Mouse (Mus musculus) embryonic facial prominence, embryonic 12.5 days (tissue): ENCODE data around the gene Hmcn1. TPM values are rescaled to one million over a fixed set of nuclear protein-coding genes. Genes with fewer than 3 reads are reported as not detected.
A peak's percentile ranks its signal among the peaks of the same experiment; 100 is the strongest.

Experiments used
- ATAC-seq: fragments of 200-750 bp; cut with Nextera tagmentation; 2 replicates; pipeline ENCODE4 v1.8.0; 2017; ENCODE audit not compliant: insufficient number of reproducible peaks, insufficient read depth, low FRiP score, low TSS enrichment
- H3K27ac ChIP-seq: fragments of 300-500 bp; sonication (generic); 2 replicates; pipeline ENCODE4 v1.5.1; 2016; ENCODE audit warnings: mild to moderate bottlenecking
- H3K27me3 ChIP-seq: fragments of 300-500 bp; sonication (generic); 2 replicates; pipeline ENCODE4 v1.6.1; 2016; ENCODE audit warnings: mild to moderate bottlenecking, moderate library complexity
- H3K36me3 ChIP-seq: fragments of 300-500 bp; sonication (generic); 2 replicates; pipeline ENCODE4 v1.6.1; 2016; ENCODE audit warnings: mild to moderate bottlenecking
- H3K4me1 ChIP-seq: fragments of 300-500 bp; sonication (generic); 2 replicates; pipeline ENCODE4 v1.6.1; 2016
- H3K4me2 ChIP-seq: fragments of 300-500 bp; sonication (generic); replicated peaks from 2 replicates; pipeline ENCODE4 v1.6.1; 2016; ENCODE audit warnings: mild to moderate bottlenecking, moderate library complexity
- H3K4me3 ChIP-seq: fragments of 300-500 bp; sonication (generic); 2 replicates; pipeline ENCODE4 v1.5.1; 2016; ENCODE audit warnings: mild to moderate bottlenecking
- H3K9ac ChIP-seq: fragments of 300-500 bp; sonication (generic); 2 replicates; pipeline ENCODE4 v1.6.1; 2016; ENCODE audit warnings: mild to moderate bottlenecking, moderate library complexity
- H3K9me3 ChIP-seq: fragments of 300-500 bp; sonication (generic); 2 replicates; pipeline ENCODE4 v1.6.1; 2016; ENCODE audit warnings: mild to moderate bottlenecking, moderate library complexity
- WGBS: fragments of 180-500 bp; shearing (Covaris S2); methylation state at CpG from one replicate; pipeline ENCODE4 v1.1.7; 2016; 5-methylcytosine and 5-hydroxymethylcytosine counted together
- polyA plus RNA-seq: library from polyadenylated mRNA; unstranded; fragments of >200 nt; fragmentation: Nextera tagmentation; extraction: Ambion mirVana; gene quantifications from 2 replicates; pipeline ENCODE4 v1.2.1, GENCODE M21; 2016

The Hmcn1 gene
- polyA plus RNA-seq, 1 experiment from 2014 or later: 30.1 TPM

GRCm38 (mm10) chr1:150610539-150610938, 382.7 kb downstream of the Hmcn1 start:
- Histone ChIP-seq H3K4me1 (no peaks in the 10 kb centered on the region), H3K9me3 (no peaks in the 10 kb centered on the region), H3K4me3 (no peak overlapping the region), H3K27ac (no peak overlapping the region), H3K4me2 (no peak overlapping the region), H3K9ac (no peak overlapping the region), H3K36me3 (peaks cover 33% of the 10 kb centered on the region), H3K27me3 (no peaks in the 10 kb centered on the region)
- 81% methylated on average over 9 of the region's 9 CpGs for WGBS
- ATAC-seq: no peak

DNA sequence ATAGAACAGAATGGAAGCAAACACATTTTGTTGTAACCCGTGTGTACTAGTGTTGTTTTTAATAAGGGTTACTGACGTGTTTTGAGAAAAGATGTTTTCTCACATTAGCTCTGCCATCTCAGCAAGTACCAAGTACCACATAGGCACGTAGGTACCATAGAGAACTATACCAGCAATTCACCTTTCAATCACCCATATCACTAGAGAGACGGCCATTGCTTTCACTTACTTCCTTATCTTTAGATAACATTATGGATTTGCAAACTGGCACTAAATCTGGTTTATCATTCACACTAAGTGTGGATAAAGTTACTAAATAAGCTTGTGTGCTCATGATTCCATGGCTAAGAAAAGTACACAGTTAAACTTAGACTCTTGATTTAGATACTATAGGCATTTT, 387.1 kb downstream of the Hmcn1 start:
- no peak overlapping the region for H3K27ac ChIP-seq
- WGBS: 89% methylated on average over 4 of the region's 4 CpGs
- no peaks in the 10 kb centered on the region for H3K4me1 ChIP-seq
- H3K9ac ChIP-seq: no peak overlapping the region
- H3K9me3 ChIP-seq: no peaks in the 10 kb centered on the region
- no peak overlapping the region for H3K4me2 ChIP-seq
- ATAC-seq: no peak
- no peaks in the 10 kb centered on the region for H3K27me3 ChIP-seq
- H3K4me3 ChIP-seq: no peak overlapping the region
- H3K36me3 ChIP-seq: peaks cover 48% of the 10 kb centered on the region

- H3K4me1 ChIP-seq: no peaks in the 10 kb centered on the region
- no peak overlapping the region for H3K4me2 ChIP-seq
- ATAC-seq: no peak
- WGBS: 94% methylated on average over 13 of the region's 13 CpGs
- H3K27me3 ChIP-seq: no peaks in the 10 kb centered on the region
- no peaks in the 10 kb centered on the region for H3K9me3 ChIP-seq
- no peak overlapping the region for H3K27ac ChIP-seq
- H3K9ac ChIP-seq: no peak overlapping the region
- peaks cover 31% of the 10 kb centered on the region for H3K36me3 ChIP-seq
- no peak overlapping the region for H3K4me3 ChIP-seq
Observed at GRCm38 (mm10) chr1:150593614-150594013, 399.6 kb downstream of the Hmcn1 start.

GRCm38 (mm10) chr1:150591253-150591652, 402.0 kb downstream of the Hmcn1 start:
- Histone ChIP-seq H3K9ac (no peak overlapping the region), H3K4me3 (no peak overlapping the region), H3K9me3 (no peaks in the 10 kb centered on the region), H3K27ac (no peak overlapping the region), H3K4me1 (no peaks in the 10 kb centered on the region), H3K27me3 (no peaks in the 10 kb centered on the region), H3K36me3 (peaks cover 20% of the 10 kb centered on the region), H3K4me2 (no peak overlapping the region)
- 29% methylated on average over 2 of the region's 2 CpGs for WGBS
- ATAC-seq: no peak

GRCm38 (mm10) chr1:150587410-150587809, 405.8 kb downstream of the Hmcn1 start:
- Histone ChIP-seq H3K4me3 (no peak overlapping the region), H3K4me1 (no peaks in the 10 kb centered on the region), H3K27me3 (no peaks in the 10 kb centered on the region), H3K27ac (no peak overlapping the region), H3K9me3 (no peaks in the 10 kb centered on the region), H3K4me2 (no peak overlapping the region), H3K9ac (no peak overlapping the region), H3K36me3 (peaks cover 46% of the 10 kb centered on the region)
- peak; percentile 74 for ATAC-seq

DNA sequence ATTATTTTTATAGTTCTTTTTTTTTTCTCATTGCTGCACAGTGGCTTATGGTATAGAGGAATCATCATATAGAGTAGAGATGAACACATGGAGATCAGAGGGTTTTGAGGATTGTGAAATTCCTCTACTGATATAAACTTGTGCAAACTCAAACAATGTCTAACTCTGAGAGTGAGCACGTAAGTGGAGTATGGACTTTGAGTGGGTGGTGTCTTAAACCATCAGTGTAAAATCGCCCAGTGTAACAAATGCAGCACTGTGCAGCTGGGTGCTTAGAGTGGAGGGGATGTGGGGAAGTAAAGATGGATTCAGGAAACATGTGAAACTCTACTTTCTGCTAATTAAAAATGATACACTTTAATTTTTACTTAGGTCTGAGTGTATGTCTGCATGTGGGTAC, 408.8 kb downstream of the Hmcn1 start:
- H3K36me3 ChIP-seq: peaks cover 50% of the 10 kb centered on the region
- no peak overlapping the region for H3K9ac ChIP-seq
- no peaks in the 10 kb centered on the region for H3K27me3 ChIP-seq
- H3K4me3 ChIP-seq: no peak overlapping the region
- H3K9me3 ChIP-seq: no peaks in the 10 kb centered on the region
- H3K4me1 ChIP-seq: no peaks in the 10 kb centered on the region
- WGBS: 96% methylated on average over 2 of the region's 2 CpGs
- H3K4me2 ChIP-seq: no peak overlapping the region
- no peak overlapping the region for H3K27ac ChIP-seq
- no peak for ATAC-seq

GRCm38 (mm10) chr1:150583734-150584133, 409.5 kb downstream of the Hmcn1 start:
- H3K27me3 ChIP-seq: no peaks in the 10 kb centered on the region
- no peak overlapping the region for H3K4me2 ChIP-seq
- H3K4me1 ChIP-seq: no peaks in the 10 kb centered on the region
- H3K36me3 ChIP-seq: peaks cover 57% of the 10 kb centered on the region
- no peak for ATAC-seq
- H3K27ac ChIP-seq: no peak overlapping the region
- H3K9ac ChIP-seq: no peak overlapping the region
- H3K9me3 ChIP-seq: no peaks in the 10 kb centered on the region
- WGBS: 62% methylated on average over 8 of the region's 8 CpGs
- H3K4me3 ChIP-seq: no peak overlapping the region

DNA sequence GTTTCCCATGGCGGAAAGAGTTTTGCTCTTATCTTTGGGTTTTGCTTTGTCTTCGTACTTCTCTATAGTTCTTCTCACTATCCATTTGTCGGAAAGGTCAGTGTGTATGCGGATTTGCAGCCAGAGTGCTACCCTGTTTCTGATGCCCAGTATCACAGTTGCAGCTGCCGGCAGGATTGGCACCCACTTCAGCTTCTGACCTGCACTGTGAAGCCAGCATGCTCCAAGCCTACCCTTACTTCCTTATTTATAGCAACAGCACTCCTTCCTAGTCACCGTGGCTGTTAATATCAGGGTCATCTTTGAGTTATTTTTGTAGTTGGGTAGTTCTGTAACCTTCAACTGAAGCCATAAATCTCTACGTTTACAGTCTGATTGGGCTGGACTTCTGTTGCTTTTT, 412.7 kb downstream of the Hmcn1 start:
- no peak for ATAC-seq
- Histone ChIP-seq H3K4me3 (no peak overlapping the region), H3K27ac (no peak overlapping the region), H3K4me2 (no peak overlapping the region), H3K36me3 (peaks cover 51% of the 10 kb centered on the region), H3K27me3 (no peaks in the 10 kb centered on the region), H3K9me3 (no peaks in the 10 kb centered on the region), H3K4me1 (no peaks in the 10 kb centered on the region), H3K9ac (no peak overlapping the region)
- WGBS: 89% methylated on average over 7 of the region's 7 CpGs

DNA sequence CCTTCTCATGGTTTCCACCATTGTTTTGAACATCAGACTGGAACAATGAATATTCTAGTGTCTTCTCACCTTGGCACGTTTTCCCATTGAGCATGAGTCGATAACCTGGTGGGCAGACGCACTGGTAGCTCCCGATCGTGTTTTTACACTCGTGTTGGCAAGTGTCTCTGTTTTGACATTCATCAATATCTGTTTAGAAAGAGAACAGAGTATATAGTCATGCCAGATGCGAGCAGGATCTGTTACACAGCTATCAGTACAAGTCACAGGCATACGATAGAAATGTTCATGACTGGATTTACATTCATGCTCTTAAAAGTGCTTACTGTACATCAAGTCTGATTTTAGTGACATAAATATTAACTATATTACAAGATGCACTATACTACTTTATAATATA, 419.8 kb downstream of the Hmcn1 start:
- Histone ChIP-seq H3K36me3 (peaks cover 14% of the 10 kb centered on the region), H3K4me1 (peaks cover 4% of the 10 kb centered on the region; the same call in 1 of the 2 replicates), H3K27me3 (no peaks in the 10 kb centered on the region), H3K9ac (no peak overlapping the region), H3K9me3 (no peaks in the 10 kb centered on the region), H3K4me3 (no peak overlapping the region), H3K4me2 (no peak overlapping the region), H3K27ac (no peak overlapping the region)
- WGBS: 83% methylated on average over 8 of the region's 8 CpGs
- ATAC-seq: no peak

- ATAC-seq: no peak
- WGBS: 22% methylated on average over 4 of the region's 4 CpGs
- H3K27ac ChIP-seq: 0 out of 2 replicates have a peak overlapping the region, but pooled peaks have one; percentile 54
Observed at GRCm38 (mm10) chr1:150570562-150571156, 422.6 kb downstream of the Hmcn1 start.

DNA sequence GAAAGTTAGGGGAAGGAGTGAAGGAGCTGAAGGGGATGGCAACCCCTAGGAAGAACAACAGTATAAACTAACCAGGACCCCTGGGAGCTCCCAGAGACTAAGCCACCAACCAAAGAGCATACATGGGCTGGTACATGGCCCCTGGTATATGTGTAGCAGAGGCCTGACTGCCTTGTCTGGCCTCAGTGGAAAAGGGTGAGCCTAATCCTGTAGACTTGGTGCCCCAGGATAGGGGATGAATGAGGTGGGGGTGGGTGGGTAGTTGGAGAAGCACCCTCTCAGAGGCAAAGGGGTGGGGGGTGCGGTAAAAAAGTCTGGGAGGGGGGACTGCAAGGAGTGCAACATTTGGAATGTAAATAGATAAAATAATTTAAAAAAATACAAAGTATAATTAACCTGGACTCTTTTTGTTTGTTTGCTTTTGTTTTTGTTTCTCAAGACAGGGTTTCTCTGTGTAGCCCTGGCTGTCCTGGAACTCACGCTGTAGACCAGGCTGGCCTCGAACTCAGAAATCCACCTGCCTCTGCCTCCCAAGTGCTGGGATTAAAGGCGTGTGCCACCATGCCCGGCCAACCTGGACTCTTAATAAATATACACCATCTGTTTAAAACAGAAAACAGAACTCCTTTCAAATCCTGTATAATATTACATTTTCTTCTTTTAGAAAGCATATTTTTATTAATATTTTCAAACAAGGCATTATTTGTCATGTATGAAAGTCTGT, 423.3 kb downstream of the Hmcn1 start:
- H3K27ac ChIP-seq: peak overlapping the region; percentile 41; the same call in 1 of the 2 replicates
- H3K4me3 ChIP-seq: no peak overlapping the region
- no peak overlapping the region for H3K9ac ChIP-seq
- no peak overlapping the region for H3K4me2 ChIP-seq
- H3K36me3 ChIP-seq: peaks cover 10% of the 10 kb centered on the region
- no peaks in the 10 kb centered on the region for H3K9me3 ChIP-seq
- H3K4me1 ChIP-seq: peaks cover 4% of the 10 kb centered on the region; the same call in 1 of the 2 replicates
- ATAC-seq: no peak
- H3K27me3 ChIP-seq: no peaks in the 10 kb centered on the region
- 71% methylated on average over 5 of the region's 5 CpGs for WGBS

More at GRCm38 (mm10) chr1:150570562-150571156, 422.6 kb downstream of the Hmcn1 start:
- peaks cover 8% of the 10 kb centered on the region for H3K36me3 ChIP-seq
- H3K4me3 ChIP-seq: no peak overlapping the region
- H3K4me1 ChIP-seq: peaks cover 4% of the 10 kb centered on the region; the same call in 1 of the 2 replicates
- H3K9ac ChIP-seq: no peak overlapping the region
- no peaks in the 10 kb centered on the region for H3K27me3 ChIP-seq
- H3K4me2 ChIP-seq: no peak overlapping the region
- no peaks in the 10 kb centered on the region for H3K9me3 ChIP-seq

GRCm38 (mm10) chr1:150566287-150566686, 426.9 kb downstream of the Hmcn1 start:
- peaks cover 3% of the 10 kb centered on the region; the same call in 1 of the 2 replicates for H3K4me1 ChIP-seq
- 69% methylated on average over 4 of the region's 4 CpGs for WGBS
- no peak overlapping the region for H3K4me3 ChIP-seq
- ATAC-seq: no peak
- peaks cover 18% of the 10 kb centered on the region for H3K36me3 ChIP-seq
- H3K27me3 ChIP-seq: no peaks in the 10 kb centered on the region
- H3K4me2 ChIP-seq: no peak overlapping the region
- no peaks in the 10 kb centered on the region for H3K9me3 ChIP-seq
- no peak overlapping the region for H3K27ac ChIP-seq
- H3K9ac ChIP-seq: no peak overlapping the region
